Mouse (Mus musculus) cerebellum, adult 2 months (tissue): ENCODE results near the gene Med16.

ENCODE experiments used
- CTCF ChIP-seq: fragments of 200-500 bp; IDR thresholded peaks from 2 replicates; pipeline ENCODE4 v1.5.1; 2011; ENCODE audit warnings: low read depth, mild to moderate bottlenecking, control low read depth, low read length, moderate library complexity, borderline replicate concordance; ENCODE audit not compliant: insufficient read depth
- POLR2A ChIP-seq: fragments of 200-500 bp; IDR thresholded peaks from 2 replicates; pipeline ENCODE4 v1.6.1; 2011; ENCODE audit warnings: low read length, control low read depth, borderline replicate concordance; ENCODE audit not compliant: insufficient read depth

DNA sequence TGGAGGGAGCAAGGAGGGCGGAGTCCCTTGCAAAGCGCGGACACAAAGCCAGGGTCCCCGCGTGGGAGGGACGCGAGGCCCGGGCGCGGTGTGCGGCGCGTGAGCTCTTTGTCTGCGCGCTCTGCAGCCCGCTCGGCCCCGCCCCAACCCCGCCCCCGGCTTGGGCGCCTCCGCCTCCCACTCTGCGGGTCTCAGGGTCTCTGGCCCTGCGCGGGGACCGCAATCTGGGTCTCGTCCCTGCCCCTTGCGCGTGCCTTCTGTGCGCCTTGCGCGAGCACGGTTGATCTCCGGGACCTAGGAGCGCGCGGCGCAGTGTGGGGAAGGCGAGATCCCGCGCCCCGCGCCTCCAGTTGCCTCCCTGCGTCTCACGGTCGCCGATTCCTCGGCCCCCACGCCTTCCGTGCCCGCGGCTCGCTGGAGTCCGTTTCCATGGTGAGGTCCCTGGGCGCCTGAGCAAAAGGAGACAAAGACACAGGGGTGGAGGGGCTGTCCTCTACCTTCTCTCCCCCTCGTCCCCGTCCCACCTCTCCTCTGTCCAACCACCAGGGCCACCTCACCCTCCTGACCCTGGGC is 34.3 kb downstream of the Med16 start, which contains the start of the genes Prtn3 and Plppr3:
- TF ChIP-seq CTCF (no peak), POLR2A (no peak)
